Mouse (Mus musculus) olfactory bulb, adult 2 months (tissue): ENCODE results near the gene Tcap. TPM values are rescaled to one million over a fixed set of nuclear protein-coding genes. Genes with fewer than 3 reads are reported as not detected.
"Not testable (repeated sequence)": the region's sequence is repeated elsewhere in the genome, so short reads cannot be mapped to it uniquely, and the experiment has no call there.

ENCODE experiments used
- H3K27ac ChIP-seq: fragments of 200-500 bp; 2 replicates; pipeline ENCODE4 v1.5.1; 2012; ENCODE audit warnings: low read depth, low read length; ENCODE audit not compliant: insufficient read depth
- H3K4me1 ChIP-seq: fragments of 200-500 bp; 2 replicates; pipeline ENCODE4 v1.6.1; 2012; ENCODE audit warnings: low read length; ENCODE audit not compliant: control insufficient read depth, insufficient read depth
- H3K4me3 ChIP-seq: fragments of 200-500 bp; 2 replicates; pipeline ENCODE4 v1.5.1; 2012; ENCODE audit warnings: mild to moderate bottlenecking, low read depth, low read length, moderate library complexity; ENCODE audit not compliant: insufficient read depth
- CTCF ChIP-seq: fragments of 200-500 bp; IDR thresholded peaks from 2 replicates; pipeline ENCODE4 v1.5.1; 2012; ENCODE audit warnings: low read depth, mild to moderate bottlenecking, low read length, moderate library complexity; ENCODE audit not compliant: insufficient read depth
- POLR2A ChIP-seq: fragments of 200-500 bp; IDR thresholded peaks from 2 replicates; pipeline ENCODE4 v1.6.1; 2012; ENCODE audit warnings: mild to moderate bottlenecking, low read depth, low read length, moderate library complexity; ENCODE audit not compliant: insufficient read depth
- WGBS: fragments of 180-500 bp; shearing (Covaris S2); methylation state at CpG from one replicate; pipeline ENCODE4 v1.1.7; 2018; 5-methylcytosine and 5-hydroxymethylcytosine counted together
- polyA plus RNA-seq: library from polyadenylated mRNA; stranded (reverse); fragments of >200 nt; gene quantifications from 2 replicates; pipeline ENCODE4 v1.2.4, GENCODE M21; 2012; ENCODE audit warnings: low replicate concordance; ENCODE audit not compliant: missing spikeins, insufficient read depth, insufficient read length

Gene Tcap
- polyA plus RNA-seq, 1 experiment: not detected

- peaks cover 17% of the 10 kb centered on the region for H3K4me1 ChIP-seq
- WGBS: 85% methylated on average over 8 of the region's 8 CpGs
- TF ChIP-seq POLR2A (no peak), CTCF (no peak)
- no peak overlapping the region for H3K27ac ChIP-seq
- no peak overlapping the region for H3K4me3 ChIP-seq
Observed at GRCm38 (mm10) chr11:98374266-98374665, 9.3 kb upstream of the Tcap start.

GRCm38 (mm10) chr11:98376756-98377155, 6.9 kb upstream of the Tcap start:
- no peak for TF ChIP-seq CTCF
- TF ChIP-seq POLR2A: no peak
- H3K4me1 ChIP-seq: peaks cover 4% of the 10 kb centered on the region
- H3K27ac ChIP-seq: no peak overlapping the region
- no peak overlapping the region for H3K4me3 ChIP-seq
- WGBS: 71% methylated on average over 5 of the region's 5 CpGs

- Histone ChIP-seq H3K4me1 (no peaks in the 10 kb centered on the region), H3K4me3 (no peak overlapping the region), H3K27ac (no peak overlapping the region)
- 80% methylated on average over 11 of the region's 11 CpGs for WGBS
- TF ChIP-seq POLR2A (no peak), CTCF (no peak)
Observed at GRCm38 (mm10) chr11:98377787-98378186, 5.8 kb upstream of the Tcap start.

- Histone ChIP-seq H3K4me3 (no peak overlapping the region), H3K27ac (no peak overlapping the region), H3K4me1 (peaks cover 11% of the 10 kb centered on the region)
- WGBS: 90% methylated on average over 7 of the region's 7 CpGs
- TF ChIP-seq POLR2A (no peak), CTCF (no peak)
Observed at GRCm38 (mm10) chr11:98379379-98379778, 4.2 kb upstream of the Tcap start.

GRCm38 (mm10) chr11:98380106-98380505, 3.5 kb upstream of the Tcap start:
- TF ChIP-seq POLR2A (no peak), CTCF (no peak)
- H3K27ac ChIP-seq: no peak overlapping the region
- no peak overlapping the region for H3K4me3 ChIP-seq
- peaks cover 11% of the 10 kb centered on the region for H3K4me1 ChIP-seq
- 57% methylated on average over 6 of the region's 6 CpGs for WGBS

GRCm38 (mm10) chr11:98381651-98382050, 2.0 kb upstream of the Tcap start:
- no peak overlapping the region for H3K4me3 ChIP-seq
- TF ChIP-seq CTCF (no peak), POLR2A (no peak)

GRCm38 (mm10) chr11:98382405-98382804, 1.2 kb upstream of the Tcap start:
- H3K4me1 ChIP-seq: peaks cover 16% of the 10 kb centered on the region
- H3K4me3 ChIP-seq, H3K27ac ChIP-seq: not testable (repeated sequence)
- WGBS: 49% methylated on average over 2 of the region's 2 CpGs

More at GRCm38 (mm10) chr11:98381651-98382050, 2.0 kb upstream of the Tcap start:
- Histone ChIP-seq H3K27ac (no peak overlapping the region), H3K4me1 (peaks cover 15% of the 10 kb centered on the region)
- WGBS: 98% methylated on average over 2 of the region's 2 CpGs

GRCm38 (mm10) chr11:98384216-98384615, 605 bp downstream of the Tcap start:
- 82% methylated on average over 20 of the region's 20 CpGs for WGBS
- H3K27ac ChIP-seq: no peak overlapping the region
- TF ChIP-seq CTCF: no peak
- no peak for TF ChIP-seq POLR2A

GRCm38 (mm10) chr11:98384721-98385637, 1.4 kb downstream of the Tcap start:
- 69% methylated on average over 8 of the region's 8 CpGs for WGBS
- TF ChIP-seq CTCF (no peak), POLR2A (no peak)
- Histone ChIP-seq H3K4me3 (no peak overlapping the region), H3K27ac (no peak overlapping the region), H3K4me1 (peaks cover 29% of the 10 kb centered on the region)

More at GRCm38 (mm10) chr11:98384216-98384615, 605 bp downstream of the Tcap start:
- Histone ChIP-seq H3K4me3 (no peak overlapping the region), H3K4me1 (peaks cover 27% of the 10 kb centered on the region)
